Mouse (Mus musculus): Measurements from ENCODE around the gene Entpd7. TPM values are rescaled to one million over a fixed set of nuclear protein-coding genes. Genes with fewer than 3 reads are reported as not detected.

Gene Entpd7
- polyA plus RNA-seq, 1 experiment: 6.5 TPM

DNA sequence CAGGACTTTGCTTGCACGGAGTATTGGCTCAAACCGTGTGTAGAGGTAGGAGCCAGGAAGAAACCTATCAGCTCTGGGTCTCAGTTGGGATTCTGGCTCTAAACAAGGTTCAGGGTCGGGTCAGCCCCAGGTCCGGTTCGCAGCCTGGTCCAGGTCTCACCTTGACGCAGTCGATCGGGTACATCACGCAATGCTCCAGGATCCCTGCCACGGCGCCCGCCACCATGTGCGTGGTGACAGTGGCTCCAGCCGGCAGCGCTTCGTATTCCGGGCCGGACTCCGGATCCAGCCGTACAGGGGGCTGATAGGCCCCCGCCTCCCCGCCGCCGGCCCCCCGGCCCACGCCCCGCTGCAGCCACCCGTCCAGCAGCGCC is 15.2 kb upstream of the Entpd7 start:
- no peak for TF ChIP-seq CTCF (conservative IDR thresholded peaks at IDR 0.05; ENCODE audit: insufficient read depth, insufficient read length, low read depth, low read length)
- TF ChIP-seq POLR2A (IDR thresholded peaks at IDR 0.05; ENCODE audit: low read depth, low read length): no peak
- H3K4me3 ChIP-seq (ENCODE audit: insufficient read depth, low read depth, low read length): peak overlapping the region; percentile 60
- H3K36me3 ChIP-seq (ENCODE audit: control insufficient read depth, insufficient read depth, low read length): no peaks in the 10 kb centered on the region
- WGBS: under 1% methylated on average over 27 of the region's 29 CpGs
- H3K4me1 ChIP-seq (ENCODE audit: control insufficient read depth, insufficient read depth, low read length): peaks cover 8% of the 10 kb centered on the region; the same call in 1 of the 2 replicates
- H3K27ac ChIP-seq (ENCODE audit: insufficient read depth, low read depth, low read length): no peak overlapping the region
- no peaks in the 10 kb centered on the region for H3K27me3 ChIP-seq (replicated peaks; ENCODE audit: control insufficient read depth, insufficient read depth, low read length)
- peak; percentile 55 for DNase-seq

DNA sequence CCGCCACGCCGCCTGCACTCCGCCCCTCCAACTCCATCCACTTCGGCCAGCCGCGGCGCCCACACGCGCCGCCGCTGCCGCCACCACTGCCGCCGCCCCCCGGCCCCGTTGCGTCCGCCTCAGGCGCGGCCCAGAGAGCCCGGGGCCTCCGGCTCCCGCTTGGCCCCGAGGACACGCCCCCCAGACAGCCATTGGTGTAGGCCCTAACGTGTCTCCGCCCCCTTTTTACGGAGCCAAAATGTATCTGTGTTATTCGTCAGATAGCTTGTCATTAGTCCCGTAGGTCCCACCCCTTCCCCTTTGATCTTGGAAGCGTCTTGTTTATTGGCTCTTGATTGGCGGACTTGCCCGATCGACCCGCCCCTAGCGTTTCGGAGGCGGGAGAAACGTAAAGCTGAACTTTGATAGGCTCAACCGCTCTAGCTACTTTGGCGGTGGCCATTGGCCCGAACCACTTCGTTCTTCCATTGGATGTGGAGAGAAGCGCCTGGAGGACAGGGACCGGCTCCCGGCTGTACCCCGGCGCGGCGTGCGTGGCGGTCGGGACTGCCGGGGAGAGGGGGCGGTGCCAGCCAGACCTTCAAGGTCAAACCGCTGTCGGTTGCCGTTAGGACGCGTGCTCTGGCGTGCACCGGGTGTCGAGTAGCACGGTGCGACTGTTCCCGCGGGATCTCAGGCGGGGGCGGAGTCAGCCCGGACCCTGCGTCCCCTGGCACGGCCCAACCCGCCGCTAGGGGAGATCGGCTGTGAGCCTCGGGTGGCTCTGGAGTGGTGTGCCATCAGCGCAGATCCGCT is 14.5 kb upstream of the Entpd7 start, which contains the start of gene Slc25a28:
Gene Slc25a28 (minus strand): TSS at position 152 of the 795 bp plus-strand sequence.
- Histone ChIP-seq H3K4me3 (ENCODE audit: insufficient read depth, low read depth, low read length) (peak within 1 kb of the TSS; percentile 65), H3K36me3 (ENCODE audit: control insufficient read depth, insufficient read depth, low read length) (no peaks in the 10 kb centered on the region), H3K4me1 (ENCODE audit: control insufficient read depth, insufficient read depth, low read length) (peaks cover 8% of the 10 kb centered on the region; the same call in 1 of the 2 replicates), H3K27ac (ENCODE audit: insufficient read depth, low read depth, low read length) (peak within 1 kb of the TSS; percentile 96), H3K27me3 (replicated peaks; ENCODE audit: control insufficient read depth, insufficient read depth, low read length) (no peaks in the 10 kb centered on the region)
- TF ChIP-seq POLR2A (IDR thresholded peaks at IDR 0.05; ENCODE audit: low read depth, low read length) (peak; percentile 87), CTCF (conservative IDR thresholded peaks at IDR 0.05; ENCODE audit: insufficient read depth, insufficient read length, low read depth, low read length) (peak; percentile 64)
- peak; percentile 100 for DNase-seq
- WGBS: 1% methylated on average over 79 of the region's 79 CpGs

GRCm38 (mm10) chr19:43675525-43676400 is 13.7 kb upstream of the Entpd7 start:
- no peak for TF ChIP-seq CTCF (conservative IDR thresholded peaks at IDR 0.05; ENCODE audit: insufficient read depth, insufficient read length, low read depth, low read length)
- TF ChIP-seq POLR2A (IDR thresholded peaks at IDR 0.05; ENCODE audit: low read depth, low read length): peak; percentile 3
- H3K27ac ChIP-seq (ENCODE audit: insufficient read depth, low read depth, low read length): peak overlapping the region; percentile 96
- 1% methylated on average over 43 of the region's 43 CpGs for WGBS
- H3K4me1 ChIP-seq (ENCODE audit: control insufficient read depth, insufficient read depth, low read length): peaks cover 8% of the 10 kb centered on the region; the same call in 1 of the 2 replicates
- peak overlapping the region; percentile 65 for H3K4me3 ChIP-seq (ENCODE audit: insufficient read depth, low read depth, low read length)
- no peaks in the 10 kb centered on the region for H3K36me3 ChIP-seq (ENCODE audit: control insufficient read depth, insufficient read depth, low read length)
- peak; percentile 62 for DNase-seq
- H3K27me3 ChIP-seq (replicated peaks; ENCODE audit: control insufficient read depth, insufficient read depth, low read length): no peaks in the 10 kb centered on the region

GRCm38 (mm10) chr19:43678467-43679003 is 10.9 kb upstream of the Entpd7 start:
- H3K4me1 ChIP-seq (ENCODE audit: control insufficient read depth, insufficient read depth, low read length): peaks cover 1% of the 10 kb centered on the region; the same call in 1 of the 2 replicates
- 81% methylated on average over 8 of the region's 8 CpGs for WGBS
- no peaks in the 10 kb centered on the region for H3K27me3 ChIP-seq (replicated peaks; ENCODE audit: control insufficient read depth, insufficient read depth, low read length)
- H3K27ac ChIP-seq (ENCODE audit: insufficient read depth, low read depth, low read length): no peak overlapping the region
- no peaks in the 10 kb centered on the region for H3K36me3 ChIP-seq (ENCODE audit: control insufficient read depth, insufficient read depth, low read length)
- no peak for TF ChIP-seq CTCF (conservative IDR thresholded peaks at IDR 0.05; ENCODE audit: insufficient read depth, insufficient read length, low read depth, low read length)
- TF ChIP-seq POLR2A (IDR thresholded peaks at IDR 0.05; ENCODE audit: low read depth, low read length): no peak
- no peak for DNase-seq
- no peak overlapping the region for H3K4me3 ChIP-seq (ENCODE audit: insufficient read depth, low read depth, low read length)

GRCm38 (mm10) chr19:43679474-43679981 is 9.9 kb upstream of the Entpd7 start:
- no peak overlapping the region for H3K4me3 ChIP-seq (ENCODE audit: insufficient read depth, low read depth, low read length)
- H3K27ac ChIP-seq (ENCODE audit: insufficient read depth, low read depth, low read length): no peak overlapping the region
- no peaks in the 10 kb centered on the region for H3K36me3 ChIP-seq (ENCODE audit: control insufficient read depth, insufficient read depth, low read length)
- no peak for DNase-seq
- 62% methylated on average over 10 of the region's 10 CpGs for WGBS
- H3K27me3 ChIP-seq (replicated peaks; ENCODE audit: control insufficient read depth, insufficient read depth, low read length): no peaks in the 10 kb centered on the region
- no peak for TF ChIP-seq CTCF (conservative IDR thresholded peaks at IDR 0.05; ENCODE audit: insufficient read depth, insufficient read length, low read depth, low read length)
- no peak for TF ChIP-seq POLR2A (IDR thresholded peaks at IDR 0.05; ENCODE audit: low read depth, low read length)
- H3K4me1 ChIP-seq (ENCODE audit: control insufficient read depth, insufficient read depth, low read length): no peaks in the 10 kb centered on the region; the same call in 1 of the 2 replicates

- no peaks in the 10 kb centered on the region for H3K4me1 ChIP-seq (ENCODE audit: control insufficient read depth, insufficient read depth, low read length)
- DNase-seq: no peak
- no peak overlapping the region for H3K4me3 ChIP-seq (ENCODE audit: insufficient read depth, low read depth, low read length)
- TF ChIP-seq POLR2A (IDR thresholded peaks at IDR 0.05; ENCODE audit: low read depth, low read length) (no peak), CTCF (conservative IDR thresholded peaks at IDR 0.05; ENCODE audit: insufficient read depth, insufficient read length, low read depth, low read length) (no peak)
- 92% methylated on average over 4 of the region's 4 CpGs for WGBS
- no peaks in the 10 kb centered on the region for H3K27me3 ChIP-seq (replicated peaks; ENCODE audit: control insufficient read depth, insufficient read depth, low read length)
- no peak overlapping the region for H3K27ac ChIP-seq (ENCODE audit: insufficient read depth, low read depth, low read length)
- H3K36me3 ChIP-seq (ENCODE audit: control insufficient read depth, insufficient read depth, low read length): no peaks in the 10 kb centered on the region
These were observed 7.9 kb upstream of the Entpd7 start for GRCm38 (mm10) chr19:43681541-43681940.
